Mouse (Mus musculus): ENCODE measurements around the gene Rbms3. TPM values are rescaled to one million over a fixed set of nuclear protein-coding genes. Genes with fewer than 3 reads are reported as not detected.

Rbms3 gene
- 34.9 and 38.4 TPM in 2 replicates for polyA plus RNA-seq (2014; fragmentation: Nextera tagmentation; extraction: Ambion mirVana)

GRCm38 (mm10) chr9:117629771-117630170, at the start of gene Rbms3:
Gene Rbms3, minus strand, starts transcription at chr9:117629913.
- WGBS, result 69% methylated on average over 9 of the region's 9 CpGs

DNA sequence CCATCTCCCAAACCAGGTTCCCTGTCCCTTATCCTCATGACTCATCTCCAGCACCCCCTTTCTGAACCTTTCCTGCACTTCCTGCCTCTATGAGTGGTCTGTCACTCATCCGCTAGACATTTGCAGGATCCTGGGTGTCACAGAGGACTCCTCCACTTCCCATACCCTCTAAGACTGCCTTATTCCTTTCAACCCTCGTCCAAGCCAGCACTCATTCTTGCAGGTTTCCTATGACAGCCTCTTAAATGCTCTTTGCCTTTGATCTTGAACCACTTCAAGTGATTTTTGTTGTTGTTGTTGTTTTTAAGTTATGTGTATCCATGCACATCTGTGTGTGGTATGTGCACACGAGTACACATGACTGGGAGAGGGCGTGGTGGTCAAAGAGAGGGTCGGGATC, 43.6 kb upstream of the Rbms3 start:
- WGBS, result 83% methylated on average over 5 of the region's 5 CpGs
- H3K27me3 ChIP-seq (ENCODE audit: control insufficient read depth, insufficient read depth, low read length), result no peaks in the 10 kb centered on the region
- H3K9ac ChIP-seq (ENCODE audit: low read depth, low read length), result no peak overlapping the region
- no peak overlapping the region for H3K27ac ChIP-seq (ENCODE audit: low read depth, low read length)
- H3K36me3 ChIP-seq (ENCODE audit: control insufficient read depth, insufficient read depth, low read length), result no peaks in the 10 kb centered on the region
- no peak overlapping the region for H3K4me3 ChIP-seq (ENCODE audit: low read depth, low read length)
- ATAC-seq (ENCODE audit: low FRiP score) (no peak), DNase-seq (ENCODE audit: low spot score) (no peak)
- H3K4me2 ChIP-seq (replicated peaks; ENCODE audit: low read depth, low read length), result no peak overlapping the region
- no peaks in the 10 kb centered on the region for H3K4me1 ChIP-seq (replicated peaks; ENCODE audit: control insufficient read depth, insufficient read depth, low read length)
- no peaks in the 10 kb centered on the region for H3K9me3 ChIP-seq (ENCODE audit: control insufficient read depth, low read length)

More at GRCm38 (mm10) chr9:117629771-117630170, at the start of gene Rbms3:
- DNase-seq (ENCODE audit: low spot score) (no peak), ATAC-seq (ENCODE audit: low FRiP score) (peak; percentile 22; the same call in 1 of the 2 replicates)
- Histone ChIP-seq H3K9me3 (ENCODE audit: control insufficient read depth, low read length) (no peaks in the 10 kb centered on the region), H3K9ac (ENCODE audit: low read depth, low read length) (0 out of 2 replicates have a peak within 1 kb of the TSS, but pooled peaks have one; percentile 2), H3K36me3 (ENCODE audit: control insufficient read depth, insufficient read depth, low read length) (no peaks in the 10 kb centered on the region), H3K4me1 (replicated peaks; ENCODE audit: control insufficient read depth, insufficient read depth, low read length) (no peaks in the 10 kb centered on the region), H3K4me2 (replicated peaks; ENCODE audit: low read depth, low read length) (no peak within 1 kb of the TSS), H3K4me3 (ENCODE audit: low read depth, low read length) (no peak within 1 kb of the TSS), H3K27me3 (ENCODE audit: control insufficient read depth, insufficient read depth, low read length) (no peaks in the 10 kb centered on the region), H3K27ac (ENCODE audit: low read depth, low read length) (no peak within 1 kb of the TSS)

DNA sequence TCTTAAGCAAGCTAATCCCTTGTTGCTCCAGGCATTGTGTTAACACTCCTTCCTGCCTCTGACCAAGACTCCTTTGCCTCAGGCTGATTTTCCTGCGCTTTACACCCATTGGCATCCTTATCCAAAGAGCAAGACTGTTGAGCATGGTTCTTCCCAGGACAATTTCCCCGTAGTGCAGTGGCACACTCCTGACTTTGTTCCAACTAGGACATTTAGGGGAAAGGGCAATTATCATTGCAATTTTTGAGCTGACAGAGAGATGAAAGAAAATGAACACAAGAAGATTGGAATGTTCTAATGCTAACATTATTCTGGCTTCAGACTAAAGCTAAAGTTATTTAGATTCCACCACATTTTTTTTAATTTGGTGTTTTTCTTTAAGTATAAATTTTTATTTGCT, 24.9 kb upstream of the Rbms3 start:
- Histone ChIP-seq H3K27me3 (ENCODE audit: control insufficient read depth, insufficient read depth, low read length) (no peaks in the 10 kb centered on the region), H3K4me1 (replicated peaks; ENCODE audit: control insufficient read depth, insufficient read depth, low read length) (no peaks in the 10 kb centered on the region), H3K27ac (ENCODE audit: low read depth, low read length) (no peak overlapping the region), H3K4me2 (replicated peaks; ENCODE audit: low read depth, low read length) (no peak overlapping the region), H3K4me3 (ENCODE audit: low read depth, low read length) (no peak overlapping the region), H3K9ac (ENCODE audit: low read depth, low read length) (no peak overlapping the region), H3K36me3 (ENCODE audit: control insufficient read depth, insufficient read depth, low read length) (no peaks in the 10 kb centered on the region), H3K9me3 (ENCODE audit: control insufficient read depth, low read length) (no peaks in the 10 kb centered on the region)
- DNase-seq (ENCODE audit: low spot score) (no peak), ATAC-seq (ENCODE audit: low FRiP score) (no peak)
- WGBS, result 88% methylated on average over 2 of the region's 2 CpGs

DNA sequence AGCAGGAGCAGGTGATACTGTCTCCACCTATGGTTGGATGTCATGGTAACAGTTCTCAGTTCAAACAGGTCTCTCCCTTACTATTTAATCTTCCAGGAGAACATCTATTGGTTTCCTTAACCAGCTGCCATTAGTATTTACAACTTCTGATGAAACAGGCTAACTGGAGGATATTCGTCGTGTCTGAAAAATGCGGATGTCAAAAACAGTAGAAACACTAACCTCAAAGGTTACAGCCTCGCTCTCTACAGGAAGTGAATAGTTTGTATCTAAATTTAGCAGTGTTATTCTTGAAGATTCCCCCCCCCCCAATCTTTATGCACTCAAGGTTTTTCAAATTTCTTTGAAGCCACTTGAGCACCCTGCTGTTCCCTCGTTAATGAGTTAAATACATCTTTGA, 23.9 kb upstream of the Rbms3 start:
- WGBS, result 76% methylated on average over 5 of the region's 5 CpGs
- H3K36me3 ChIP-seq (ENCODE audit: control insufficient read depth, insufficient read depth, low read length), result no peaks in the 10 kb centered on the region

DNA sequence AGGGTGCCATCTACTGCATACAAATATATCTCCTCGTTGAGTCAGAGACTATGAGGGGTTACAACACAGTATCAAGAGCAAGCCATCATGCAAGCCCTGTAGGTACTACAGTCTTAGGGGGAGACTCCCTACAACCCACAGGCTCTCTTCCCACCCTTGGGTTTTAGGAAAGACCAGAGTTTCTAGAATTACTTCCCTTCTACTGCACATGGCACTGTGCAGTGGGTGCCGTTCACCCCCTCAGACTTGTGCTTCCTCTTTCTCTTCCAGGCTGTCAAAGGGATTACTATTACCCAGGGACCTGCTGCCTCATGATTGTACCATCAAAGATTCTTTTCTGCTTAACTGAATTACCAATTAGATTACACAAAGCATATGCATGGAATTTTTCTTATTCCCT, 16.4 kb upstream of the Rbms3 start:
- DNase-seq (ENCODE audit: low spot score), result no peak
- H3K4me2 ChIP-seq (replicated peaks; ENCODE audit: low read depth, low read length), result no peak overlapping the region
- no peak overlapping the region for H3K4me3 ChIP-seq (ENCODE audit: low read depth, low read length)
- H3K9ac ChIP-seq (ENCODE audit: low read depth, low read length), result no peak overlapping the region
- no peaks in the 10 kb centered on the region for H3K9me3 ChIP-seq (ENCODE audit: control insufficient read depth, low read length)
- no peak overlapping the region for H3K27ac ChIP-seq (ENCODE audit: low read depth, low read length)
- no peaks in the 10 kb centered on the region for H3K4me1 ChIP-seq (replicated peaks; ENCODE audit: control insufficient read depth, insufficient read depth, low read length)
- 91% methylated on average over 2 of the region's 2 CpGs for WGBS
- no peaks in the 10 kb centered on the region for H3K27me3 ChIP-seq (ENCODE audit: control insufficient read depth, insufficient read depth, low read length)
- H3K36me3 ChIP-seq (ENCODE audit: control insufficient read depth, insufficient read depth, low read length), result no peaks in the 10 kb centered on the region
- ATAC-seq (ENCODE audit: low FRiP score), result no peak

More for the DNA sequence above, 23.9 kb upstream of the Rbms3 start:
- Histone ChIP-seq H3K9me3 (ENCODE audit: control insufficient read depth, low read length) (no peaks in the 10 kb centered on the region), H3K4me1 (replicated peaks; ENCODE audit: control insufficient read depth, insufficient read depth, low read length) (no peaks in the 10 kb centered on the region), H3K27ac (ENCODE audit: low read depth, low read length) (no peak overlapping the region), H3K4me2 (replicated peaks; ENCODE audit: low read depth, low read length) (no peak overlapping the region), H3K27me3 (ENCODE audit: control insufficient read depth, insufficient read depth, low read length) (no peaks in the 10 kb centered on the region), H3K4me3 (ENCODE audit: low read depth, low read length) (no peak overlapping the region), H3K9ac (ENCODE audit: low read depth, low read length) (no peak overlapping the region)
- no peak for ATAC-seq (ENCODE audit: low FRiP score)
- no peak for DNase-seq (ENCODE audit: low spot score)

DNA sequence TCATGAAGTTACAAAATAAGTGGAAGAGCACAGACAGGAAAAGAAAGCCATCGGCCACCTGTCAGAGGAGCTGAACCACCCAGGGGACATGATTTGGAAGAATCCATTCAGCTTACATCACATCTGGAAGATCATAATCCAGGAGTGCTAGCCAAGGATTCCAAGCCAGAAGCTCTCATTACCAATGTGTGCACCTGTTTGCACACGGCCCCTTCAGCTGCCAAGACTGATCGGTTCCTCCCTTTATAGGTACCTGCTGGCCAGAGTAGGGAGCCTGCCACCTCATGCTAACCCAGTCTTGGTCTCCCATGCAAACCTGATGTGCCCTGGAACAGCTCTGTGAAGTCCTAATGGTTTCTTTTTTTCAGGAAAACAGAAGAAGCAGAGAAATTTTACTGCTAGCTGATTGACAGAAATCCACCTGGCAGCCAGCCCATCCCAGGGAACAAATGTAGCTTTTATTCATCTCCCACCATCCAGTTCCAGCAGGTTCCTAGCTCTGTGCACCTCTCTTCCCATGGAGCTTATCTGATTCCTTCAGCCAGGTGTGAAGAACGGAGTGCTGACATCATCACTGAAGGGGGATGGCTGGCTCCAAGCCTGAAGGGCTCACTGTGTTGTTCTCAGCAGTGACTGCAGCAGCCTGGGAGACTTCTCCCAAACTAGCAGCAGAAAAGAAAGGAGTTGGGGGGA, 11.5 kb upstream of the Rbms3 start:
- DNase-seq (ENCODE audit: low spot score) (no peak), ATAC-seq (ENCODE audit: low FRiP score) (no peak)
- Histone ChIP-seq H3K9me3 (ENCODE audit: control insufficient read depth, low read length) (no peaks in the 10 kb centered on the region), H3K4me2 (replicated peaks; ENCODE audit: low read depth, low read length) (no peak overlapping the region), H3K27ac (ENCODE audit: low read depth, low read length) (no peak overlapping the region), H3K4me1 (replicated peaks; ENCODE audit: control insufficient read depth, insufficient read depth, low read length) (no peaks in the 10 kb centered on the region), H3K27me3 (ENCODE audit: control insufficient read depth, insufficient read depth, low read length) (no peaks in the 10 kb centered on the region), H3K4me3 (ENCODE audit: low read depth, low read length) (no peak overlapping the region), H3K36me3 (ENCODE audit: control insufficient read depth, insufficient read depth, low read length) (no peaks in the 10 kb centered on the region), H3K9ac (ENCODE audit: low read depth, low read length) (no peak overlapping the region)
- WGBS, result 85% methylated on average over 4 of the region's 4 CpGs

DNA sequence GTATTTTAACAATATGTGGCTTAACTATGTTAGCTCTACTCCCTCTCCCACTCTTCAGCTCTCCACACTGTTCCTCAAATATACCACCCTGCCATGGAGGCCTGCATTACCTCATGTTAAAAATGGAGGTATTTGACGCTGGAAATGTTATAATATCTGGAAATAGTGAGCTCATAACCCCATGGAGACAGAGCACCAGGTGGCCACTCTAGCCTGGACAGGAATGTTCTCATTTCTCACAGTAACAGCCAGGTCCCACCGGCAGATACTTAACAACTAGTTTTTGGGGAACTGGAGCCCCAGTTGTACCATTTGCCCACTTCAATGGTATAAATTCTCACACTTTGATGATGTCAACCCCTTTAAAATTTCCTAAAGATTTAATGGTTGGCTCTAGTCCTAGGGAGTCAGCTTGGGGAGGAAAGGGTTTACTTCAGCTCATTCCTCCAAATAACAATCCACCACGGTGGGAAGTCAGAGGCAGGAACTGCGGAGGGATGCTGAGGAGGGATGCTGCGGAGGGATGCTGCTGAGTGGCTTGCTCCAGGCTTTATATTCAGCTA, 9.0 kb upstream of the Rbms3 start:
- WGBS, result 87% methylated on average over 5 of the region's 5 CpGs
- no peak for DNase-seq (ENCODE audit: low spot score)
- no peak for ATAC-seq (ENCODE audit: low FRiP score)
- Histone ChIP-seq H3K4me2 (replicated peaks; ENCODE audit: low read depth, low read length) (no peak overlapping the region), H3K9ac (ENCODE audit: low read depth, low read length) (no peak overlapping the region), H3K4me3 (ENCODE audit: low read depth, low read length) (no peak overlapping the region), H3K27ac (ENCODE audit: low read depth, low read length) (no peak overlapping the region), H3K9me3 (ENCODE audit: control insufficient read depth, low read length) (no peaks in the 10 kb centered on the region), H3K36me3 (ENCODE audit: control insufficient read depth, insufficient read depth, low read length) (no peaks in the 10 kb centered on the region), H3K27me3 (ENCODE audit: control insufficient read depth, insufficient read depth, low read length) (no peaks in the 10 kb centered on the region), H3K4me1 (replicated peaks; ENCODE audit: control insufficient read depth, insufficient read depth, low read length) (no peaks in the 10 kb centered on the region)

DNA sequence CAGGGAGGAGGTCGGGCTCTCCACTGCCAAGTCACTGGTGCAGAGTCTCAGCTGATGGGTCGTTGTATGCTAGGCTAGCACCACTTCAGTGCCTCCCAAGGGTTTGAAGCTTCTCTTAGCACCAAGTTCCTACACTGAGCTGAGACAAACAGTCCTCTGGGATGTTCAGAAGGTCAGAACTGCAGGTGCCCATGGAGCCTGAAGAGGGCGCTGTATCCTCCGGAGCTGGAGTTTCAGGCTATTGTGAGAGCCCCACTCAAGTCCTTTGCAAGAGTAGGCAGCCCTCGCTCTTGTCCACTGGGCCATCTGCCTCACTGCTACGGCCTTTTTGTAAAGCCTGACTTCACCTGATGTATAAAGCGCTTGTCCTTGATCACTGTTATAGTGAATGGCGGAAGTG, 6.8 kb upstream of the Rbms3 start:
- Histone ChIP-seq H3K36me3 (ENCODE audit: control insufficient read depth, insufficient read depth, low read length) (no peaks in the 10 kb centered on the region), H3K27me3 (ENCODE audit: control insufficient read depth, insufficient read depth, low read length) (no peaks in the 10 kb centered on the region), H3K9ac (ENCODE audit: low read depth, low read length) (no peak overlapping the region), H3K4me1 (replicated peaks; ENCODE audit: control insufficient read depth, insufficient read depth, low read length) (no peaks in the 10 kb centered on the region), H3K27ac (ENCODE audit: low read depth, low read length) (no peak overlapping the region), H3K4me2 (replicated peaks; ENCODE audit: low read depth, low read length) (no peak overlapping the region), H3K4me3 (ENCODE audit: low read depth, low read length) (no peak overlapping the region), H3K9me3 (ENCODE audit: control insufficient read depth, low read length) (no peaks in the 10 kb centered on the region)
- ATAC-seq (ENCODE audit: low FRiP score) (no peak), DNase-seq (ENCODE audit: low spot score) (no peak)
- 79% methylated on average over 8 of the region's 8 CpGs for WGBS

- no peaks in the 10 kb centered on the region for H3K9me3 ChIP-seq (ENCODE audit: control insufficient read depth, low read length)
- ATAC-seq (ENCODE audit: low FRiP score) (no peak), DNase-seq (ENCODE audit: low spot score) (no peak)
- H3K9ac ChIP-seq (ENCODE audit: low read depth, low read length), result no peak overlapping the region
- no peak overlapping the region for H3K4me3 ChIP-seq (ENCODE audit: low read depth, low read length)
- no peak overlapping the region for H3K27ac ChIP-seq (ENCODE audit: low read depth, low read length)
- no peak overlapping the region for H3K4me2 ChIP-seq (replicated peaks; ENCODE audit: low read depth, low read length)
- H3K27me3 ChIP-seq (ENCODE audit: control insufficient read depth, insufficient read depth, low read length), result no peaks in the 10 kb centered on the region
- no peaks in the 10 kb centered on the region for H3K4me1 ChIP-seq (replicated peaks; ENCODE audit: control insufficient read depth, insufficient read depth, low read length)
- no peaks in the 10 kb centered on the region for H3K36me3 ChIP-seq (ENCODE audit: control insufficient read depth, insufficient read depth, low read length)
Measured at GRCm38 (mm10) chr9:117627173-117627572, 2.5 kb downstream of the Rbms3 start.
